Mouse (Mus musculus) cerebellum, postnatal 25 days (tissue): ENCODE results near the gene Gm28710.

Experiments used
- DNase-seq, 2 experiments: peaks; one replicate each; pipeline ENCODE4 v3.0.0; 2021; ENCODE audit warnings: mixed read lengths in 2 of 2

Gm28710 gene

GRCm38 (mm10) chr5:16791243-16791860 is at the start of gene Gm28710:
Gene Gm28710 (plus strand): TSS chr5:16791810.
- DNase-seq: no peak

- no peak for DNase-seq
These were observed 14.4 kb upstream of the Gm28710 start for GRCm38 (mm10) chr5:16777176-16777575.

GRCm38 (mm10) chr5:16778610-16779172 is 12.9 kb upstream of the Gm28710 start:
- no peak for DNase-seq

GRCm38 (mm10) chr5:16785627-16786026 is 6.0 kb upstream of the Gm28710 start:
- DNase-seq: no peak

- no peak for DNase-seq
These were observed 3.4 kb downstream of the Gm28710 start for GRCm38 (mm10) chr5:16794972-16795371.

GRCm38 (mm10) chr5:16802726-16803125 is 11.1 kb downstream of the Gm28710 start:
- DNase-seq: no peak

- DNase-seq: no peak
These were observed 47.4 kb downstream of the Gm28710 start for GRCm38 (mm10) chr5:16838991-16839390.

- peak; percentile 7 to 53 for DNase-seq
These were observed 77.8 kb downstream of the Gm28710 start for GRCm38 (mm10) chr5:16869309-16869915.

- DNase-seq: peak in 1 of 2 experiments; percentile 4
These were observed 102.6 kb downstream of the Gm28710 start for GRCm38 (mm10) chr5:16894161-16894560.

GRCm38 (mm10) chr5:16919791-16920190 is 128.2 kb downstream of the Gm28710 start:
- no peak for DNase-seq

- no peak for DNase-seq
These were observed 130.9 kb downstream of the Gm28710 start for GRCm38 (mm10) chr5:16922473-16922872.
